Mouse (Mus musculus) spleen, adult 2 months (tissue): ENCODE measurements at regions not wholly inside any gene's neighbourhood (a gene's known extent, or its start where the extent isn't known, plus 50 kb on each side); places are given as distances from the start of the nearest gene placed in this dataset.

Source experiments
- CTCF ChIP-seq: fragments of 200-500 bp; IDR thresholded peaks from 2 replicates; pipeline ENCODE4 v1.5.1; 2011; ENCODE audit warnings: mild to moderate bottlenecking, inconsistent platforms; ENCODE audit not compliant: insufficient read depth, insufficient read length, insufficient replicate concordance; ENCODE audit errors: extremely low read depth
- POLR2A ChIP-seq: fragments of 200-500 bp; IDR thresholded peaks from 2 replicates; pipeline ENCODE4 v1.6.1; 2011; ENCODE audit warnings: low read depth, low read length, inconsistent platforms

GRCm38 (mm10) chr6:143494886-143495285 lies 327.9 kb downstream of the Etnk1 start:
- no peak for TF ChIP-seq CTCF
- no peak for TF ChIP-seq POLR2A
